Mouse (Mus musculus) T-cell, adult 2 months (primary cell): ENCODE measurements at regions not wholly inside any gene's neighbourhood (a gene's known extent, or its start where the extent isn't known, plus 50 kb on each side); places are given as distances from the start of the nearest gene placed in this dataset.

ENCODE experiments used
- DNase-seq: peaks from one replicate; pipeline ENCODE4 v3.0.0; 2022; ENCODE audit warnings: low spot score

DNA sequence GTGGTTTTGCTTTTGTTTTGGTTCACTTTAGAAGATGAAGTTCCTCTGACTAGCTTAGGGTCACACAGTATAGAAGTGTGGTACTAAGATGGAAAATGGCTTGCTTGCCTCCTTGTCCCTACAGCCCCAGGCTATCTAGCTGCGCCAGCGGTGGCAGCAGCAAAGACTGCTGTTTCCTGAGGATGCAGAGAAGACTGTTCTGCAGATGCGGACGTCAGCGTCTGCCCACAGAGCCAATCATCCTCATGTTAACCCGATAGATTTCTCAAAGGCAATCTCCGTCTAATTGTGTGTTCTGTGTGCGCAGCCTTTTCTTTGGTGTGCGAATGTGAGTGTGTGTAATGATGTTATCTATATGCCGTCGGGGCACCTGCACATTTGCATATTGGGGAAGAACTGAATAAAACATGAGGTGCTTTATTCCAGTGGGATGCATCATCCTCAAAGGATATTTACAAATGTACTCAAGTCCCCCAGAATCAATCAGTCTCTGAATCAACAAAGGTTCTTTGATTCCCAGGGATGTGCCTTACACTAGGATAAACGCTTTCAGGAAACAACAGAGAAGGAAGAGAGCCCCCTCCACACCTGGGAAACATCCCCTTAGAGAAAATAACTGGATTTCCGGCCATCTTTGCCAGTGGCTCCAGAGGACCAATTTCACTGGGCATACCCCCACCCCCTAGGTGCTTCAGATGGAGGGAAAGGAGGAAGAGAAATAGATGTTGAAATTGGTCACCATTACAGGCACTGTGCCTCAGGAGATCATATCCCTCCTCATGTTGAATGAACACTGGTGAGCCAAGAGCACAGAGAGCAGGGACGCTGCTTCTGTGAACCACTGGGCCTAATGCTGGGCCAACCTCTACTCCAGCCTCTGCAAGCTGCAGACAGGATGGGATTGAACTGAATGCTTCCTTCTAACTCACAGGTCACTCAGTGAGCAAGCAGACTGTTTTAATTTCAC, 409.7 kb upstream of the Plxna2 start:
- no peak for DNase-seq

DNA sequence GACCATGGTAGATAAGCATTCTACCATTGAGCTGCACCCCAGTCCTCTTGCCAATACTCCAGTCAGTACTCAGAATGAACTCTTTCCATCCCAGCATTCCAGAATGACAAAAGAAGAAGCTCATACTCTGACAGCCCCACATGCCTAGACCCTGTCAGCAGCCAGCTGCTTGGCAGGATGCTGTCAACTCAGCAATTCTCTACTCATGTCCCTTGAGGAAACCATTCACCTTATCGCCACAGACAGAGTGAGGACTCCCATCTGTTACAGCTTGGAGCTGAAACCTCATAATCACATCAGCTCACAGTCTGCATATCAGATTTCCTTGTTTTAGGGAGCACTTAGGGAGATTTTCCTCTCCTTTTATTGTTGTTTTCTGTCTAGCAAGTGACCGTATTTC, 420.5 kb upstream of the Plxna2 start:
- DNase-seq = no peak

DNA sequence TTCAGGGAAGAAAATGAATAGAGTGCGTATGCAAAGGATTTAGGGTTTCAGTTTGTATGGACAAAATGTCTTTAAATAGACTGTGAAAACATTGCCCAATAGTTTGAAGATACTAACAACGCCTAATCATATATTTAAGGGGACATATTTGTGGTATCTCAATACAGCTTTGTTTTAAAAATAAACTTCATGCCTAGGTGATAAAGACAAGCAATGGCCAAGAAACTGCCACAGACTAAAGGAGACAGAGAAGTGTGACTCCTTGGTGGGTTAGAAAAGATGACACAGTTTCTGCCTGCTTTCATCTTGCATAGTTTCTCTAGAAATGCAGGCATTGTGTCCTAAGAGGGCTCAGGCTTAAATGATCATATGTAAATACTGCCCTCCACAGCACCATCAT, 435.7 kb upstream of the Plxna2 start:
- no peak for DNase-seq

DNA sequence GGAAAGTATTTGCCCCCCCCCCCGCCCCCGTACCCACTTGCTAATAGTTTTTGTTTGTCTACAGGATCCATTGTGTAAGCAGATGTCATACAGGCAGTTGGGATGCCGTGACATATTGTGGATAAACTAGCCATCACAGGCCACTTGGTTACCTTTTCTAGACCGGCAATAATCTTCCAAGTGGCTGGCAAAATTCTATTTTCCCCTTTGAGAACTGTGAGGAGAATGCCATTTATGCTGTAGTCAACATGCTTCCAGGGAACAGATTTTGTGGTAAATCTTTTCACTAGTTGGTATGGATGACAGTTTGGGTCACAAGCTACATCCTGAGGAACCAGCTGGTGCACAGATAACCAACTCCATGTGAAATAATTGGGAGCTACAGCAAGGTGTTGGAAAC, 456.5 kb upstream of the Plxna2 start:
- no peak for DNase-seq

DNA sequence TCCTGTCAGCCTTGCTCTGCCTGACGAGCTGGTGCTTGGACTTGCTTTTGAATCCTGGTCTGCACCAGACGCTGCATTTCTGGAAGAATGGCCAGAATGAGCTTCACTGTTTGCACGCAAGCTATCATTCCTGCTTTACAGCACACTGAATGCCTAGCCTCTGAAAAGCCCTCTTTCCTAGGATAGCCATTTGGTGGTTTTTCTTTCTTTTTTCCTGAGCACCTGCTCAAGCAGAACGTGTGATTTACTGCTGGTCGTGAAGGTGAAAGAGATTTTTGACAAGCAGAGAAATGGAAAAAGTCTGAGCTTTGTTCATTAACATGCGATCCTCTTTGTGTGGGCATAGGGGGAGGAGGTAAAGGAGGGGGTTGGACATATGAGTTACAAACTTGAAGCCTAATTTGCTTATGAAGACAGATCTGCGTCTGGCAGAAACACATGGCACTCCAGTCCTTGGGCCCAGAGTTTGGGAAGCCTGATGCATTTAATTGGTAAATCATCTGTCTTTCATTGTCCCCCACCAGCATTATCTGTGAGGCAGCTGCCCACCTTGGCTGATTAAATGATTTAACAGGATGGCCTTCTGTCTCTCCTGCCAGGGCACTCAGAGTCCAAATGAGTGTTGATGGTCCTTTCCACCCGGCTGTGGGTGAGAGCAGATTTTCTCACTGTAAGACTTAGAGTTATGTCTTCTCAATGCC, 457.1 kb upstream of the Plxna2 start:
- no peak for DNase-seq

DNA sequence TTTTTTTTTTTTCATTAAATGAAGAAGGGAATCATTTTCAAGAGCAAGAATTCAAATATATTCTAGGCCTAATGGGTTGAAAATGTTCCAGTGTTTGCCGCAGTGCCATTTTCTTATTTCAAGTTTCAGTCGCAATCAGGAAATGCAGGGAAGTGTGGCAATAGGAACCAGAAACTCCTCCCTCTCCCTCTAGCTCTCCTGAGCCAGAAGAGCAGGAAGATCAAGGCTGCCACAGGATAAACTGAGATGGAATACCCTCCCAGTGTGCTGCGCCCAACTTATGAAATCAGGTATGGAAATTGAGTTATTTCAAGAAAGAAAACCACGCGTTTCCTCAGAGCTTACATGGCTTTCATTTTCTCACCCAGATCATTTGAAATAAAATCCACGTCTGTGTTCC, 460.8 kb upstream of the Plxna2 start:
- DNase-seq = no peak

DNA sequence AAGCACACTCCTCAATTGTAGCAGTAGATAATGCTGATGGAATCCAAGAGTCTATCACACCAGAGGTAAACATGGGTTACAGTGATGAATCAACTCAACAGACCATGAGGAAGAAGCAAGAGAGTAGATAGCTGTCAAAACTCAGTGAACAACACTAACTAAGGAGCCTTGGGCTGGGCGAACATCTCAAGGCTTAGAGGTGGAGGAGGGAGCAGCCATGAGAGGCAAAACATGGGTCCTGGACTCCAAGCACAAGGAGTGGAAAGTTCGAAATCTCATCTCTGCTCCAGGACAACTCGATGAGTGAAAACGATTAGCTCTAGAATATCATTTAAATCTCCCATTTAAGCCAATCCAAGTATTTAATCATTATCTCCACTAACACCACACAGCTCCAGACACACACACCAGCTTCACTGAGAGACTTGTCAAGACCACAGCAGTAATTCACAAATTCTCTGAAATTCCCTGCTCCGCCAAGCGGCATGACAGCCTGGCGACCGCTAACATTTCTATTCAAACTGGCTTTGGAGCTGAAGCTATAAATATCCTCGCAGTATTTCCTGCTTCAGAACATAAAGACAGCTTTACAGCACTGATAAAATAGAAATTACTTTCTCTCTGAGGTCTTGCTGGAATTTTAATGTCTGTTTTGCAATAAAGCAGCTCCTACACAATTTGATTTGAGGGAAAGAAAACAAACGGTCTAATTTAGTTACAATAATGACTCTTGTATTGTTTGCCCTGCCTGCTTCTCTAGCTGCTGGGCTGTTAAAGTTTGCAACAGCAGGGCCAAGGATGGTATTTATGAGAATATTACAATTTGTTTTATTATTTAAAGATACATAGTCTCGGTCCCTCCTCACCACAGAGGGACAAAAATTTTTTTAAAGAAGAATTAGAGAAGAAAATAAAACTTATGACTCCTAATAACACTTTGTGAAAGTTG, 469.3 kb upstream of the Plxna2 start:
- DNase-seq = no peak

DNA sequence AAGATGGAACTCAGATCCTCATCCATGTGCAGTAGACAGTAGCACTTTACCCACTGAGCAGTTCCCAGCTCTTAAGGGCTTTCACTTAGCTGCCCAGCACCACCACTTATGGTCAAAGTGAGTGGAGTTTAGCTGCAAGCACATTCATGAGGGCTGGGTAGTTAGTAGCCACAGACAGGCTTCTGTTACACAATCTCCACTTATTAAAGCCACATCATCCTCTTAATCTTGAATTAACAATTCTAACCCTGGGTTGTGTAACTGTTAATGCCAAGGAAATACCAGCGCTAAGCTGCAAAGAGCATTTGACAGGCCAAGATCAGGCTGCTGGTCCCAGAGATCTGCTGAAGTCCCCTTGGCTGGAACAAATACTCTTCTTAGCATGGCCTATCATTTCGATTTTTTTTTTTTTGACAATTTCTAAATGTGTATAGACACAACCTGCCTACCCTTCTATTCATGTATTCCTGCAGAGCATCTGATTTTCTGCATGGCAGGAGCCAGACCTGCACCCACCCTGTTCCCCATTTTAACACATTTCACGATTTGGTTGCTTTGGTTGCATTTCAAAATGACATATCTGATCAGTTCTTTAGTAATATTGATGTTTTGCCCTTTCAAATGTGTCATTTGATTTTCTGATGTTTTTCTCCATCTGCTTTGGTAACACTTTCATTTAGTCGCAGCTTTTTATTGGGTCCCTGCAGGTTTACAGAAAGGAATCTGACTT, 500.2 kb upstream of the Plxna2 start:
- DNase-seq = no peak

DNA sequence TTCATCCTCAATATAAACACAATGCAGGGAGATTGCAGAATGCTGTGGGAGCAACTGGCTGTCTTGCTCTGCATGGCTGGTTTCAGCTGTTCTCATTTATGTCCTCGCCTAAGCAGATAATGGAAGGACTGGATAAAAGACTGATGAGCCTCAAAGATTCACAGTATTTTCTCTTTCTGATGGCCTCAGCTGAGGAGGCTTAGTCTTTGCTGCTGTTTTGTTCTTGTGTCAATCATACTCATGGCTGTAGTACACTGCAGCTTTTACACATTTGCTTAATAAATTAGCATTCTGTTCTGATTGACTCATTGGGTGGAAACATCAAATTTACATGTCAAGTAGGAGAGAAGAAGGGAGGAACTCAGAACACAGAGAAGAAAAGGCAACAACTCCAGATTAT, 503.6 kb upstream of the Plxna2 start:
- no peak for DNase-seq

DNA sequence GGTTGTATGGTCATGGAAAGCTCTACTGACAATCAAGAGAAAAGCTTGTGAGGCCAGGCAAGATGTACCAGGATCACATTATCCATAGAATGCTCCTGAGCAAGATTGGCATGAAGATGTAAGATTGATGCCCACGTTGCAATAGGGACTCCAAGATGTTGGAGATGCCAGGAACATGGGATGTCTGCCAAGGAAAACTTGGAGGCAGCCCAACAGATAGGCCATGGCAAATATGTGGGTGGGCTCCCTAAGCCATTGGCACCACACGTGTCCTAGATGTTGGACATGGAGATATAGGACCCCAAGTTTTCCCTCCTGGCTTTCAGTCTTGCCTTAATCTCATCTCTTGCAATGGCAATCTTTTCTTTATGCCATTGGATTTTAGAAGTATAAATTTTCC, 506.1 kb upstream of the Plxna2 start:
- DNase-seq = no peak

DNA sequence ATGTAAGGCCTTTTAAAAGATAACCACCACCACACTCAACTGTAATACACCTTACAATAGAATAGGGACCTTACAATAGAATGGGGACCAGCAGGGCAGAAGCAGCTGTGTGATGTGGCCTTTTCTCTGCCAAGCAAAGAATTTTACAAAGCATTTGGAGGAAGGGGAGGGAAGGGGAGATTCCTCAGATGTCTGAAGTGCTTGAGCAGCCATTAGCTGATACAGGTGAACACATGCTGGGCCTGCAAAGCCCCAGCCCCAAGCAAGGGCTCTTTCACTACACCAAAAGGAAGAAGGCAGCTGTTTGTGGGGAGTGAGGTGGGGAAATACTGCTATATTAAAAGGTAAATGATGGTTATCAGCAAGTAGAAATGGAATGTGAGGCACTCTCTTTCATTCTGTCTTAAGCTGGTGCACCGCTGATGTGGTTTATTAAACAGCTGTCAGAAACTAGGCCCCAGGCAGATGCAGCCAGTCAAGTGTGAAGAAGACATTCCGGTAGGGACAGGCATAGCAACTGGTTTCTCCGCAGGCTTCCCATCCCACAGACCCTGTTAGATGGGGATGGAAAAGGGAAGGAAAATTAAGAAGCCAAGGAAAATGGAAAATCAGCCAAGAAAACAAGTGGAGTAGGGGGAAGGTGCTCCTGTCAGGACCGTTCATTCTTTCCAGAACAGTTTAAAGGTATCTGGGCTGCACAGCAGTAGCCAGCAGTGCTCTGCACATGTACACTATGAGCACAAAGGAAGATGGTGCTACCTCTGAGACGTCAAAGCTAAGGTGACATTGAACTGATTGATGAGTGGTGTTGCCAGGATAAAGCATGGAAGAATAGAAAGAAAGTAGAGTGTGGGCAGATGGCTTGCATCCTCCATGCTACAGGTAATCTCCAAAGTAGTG, 508.6 kb upstream of the Plxna2 start:
- no peak for DNase-seq

DNA sequence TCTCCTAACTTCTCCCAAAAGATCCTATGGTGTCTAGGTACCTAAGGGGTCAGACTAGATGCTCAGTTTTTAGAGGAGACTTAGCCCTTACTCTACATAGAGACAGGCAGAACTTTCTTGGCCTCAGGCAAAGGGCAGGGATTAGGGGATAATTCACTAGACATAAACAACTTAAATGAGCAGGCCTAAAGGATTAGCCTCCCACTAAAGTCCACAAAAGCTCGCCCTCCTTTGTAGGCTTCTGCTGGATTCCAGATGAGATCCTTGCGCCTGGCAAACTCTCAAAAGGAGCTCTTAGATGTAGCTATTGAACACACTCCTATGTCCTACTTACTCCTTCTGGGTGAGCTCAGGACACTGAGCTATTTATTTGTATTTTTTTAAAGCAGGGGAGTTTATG, 509.9 kb upstream of the Plxna2 start:
- DNase-seq = no peak

DNA sequence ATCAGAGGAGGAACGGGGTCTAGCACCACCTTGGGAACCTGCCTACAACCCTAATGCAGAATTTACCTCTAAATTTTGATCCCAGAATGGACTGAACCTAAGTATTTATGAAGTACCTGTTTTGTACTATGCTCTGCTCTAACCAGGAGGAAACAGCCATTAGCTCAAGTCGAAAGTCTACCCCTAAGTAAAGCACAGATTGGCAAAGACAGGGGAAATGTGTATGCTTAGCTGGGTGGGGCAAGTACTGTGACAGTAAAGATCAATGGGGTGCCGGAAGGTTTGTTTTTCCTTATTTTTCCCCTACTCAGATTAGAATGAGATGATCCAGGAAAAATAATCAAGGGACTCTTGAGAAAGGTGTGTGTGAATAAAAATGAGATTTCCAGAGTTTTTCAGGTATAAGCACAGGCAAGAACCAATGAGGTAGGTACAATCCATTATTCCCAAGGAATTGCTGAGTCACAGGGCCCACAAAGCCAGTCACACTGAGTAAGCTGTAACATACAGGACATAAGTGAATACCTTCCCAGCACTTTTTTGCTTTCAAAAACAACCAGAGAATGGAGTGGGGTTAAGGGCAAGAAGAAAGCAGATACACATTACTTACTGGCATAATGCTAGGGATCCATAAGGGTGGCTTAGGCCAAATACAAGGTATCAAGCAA, 510.6 kb upstream of the Plxna2 start:
- DNase-seq = no peak

DNA sequence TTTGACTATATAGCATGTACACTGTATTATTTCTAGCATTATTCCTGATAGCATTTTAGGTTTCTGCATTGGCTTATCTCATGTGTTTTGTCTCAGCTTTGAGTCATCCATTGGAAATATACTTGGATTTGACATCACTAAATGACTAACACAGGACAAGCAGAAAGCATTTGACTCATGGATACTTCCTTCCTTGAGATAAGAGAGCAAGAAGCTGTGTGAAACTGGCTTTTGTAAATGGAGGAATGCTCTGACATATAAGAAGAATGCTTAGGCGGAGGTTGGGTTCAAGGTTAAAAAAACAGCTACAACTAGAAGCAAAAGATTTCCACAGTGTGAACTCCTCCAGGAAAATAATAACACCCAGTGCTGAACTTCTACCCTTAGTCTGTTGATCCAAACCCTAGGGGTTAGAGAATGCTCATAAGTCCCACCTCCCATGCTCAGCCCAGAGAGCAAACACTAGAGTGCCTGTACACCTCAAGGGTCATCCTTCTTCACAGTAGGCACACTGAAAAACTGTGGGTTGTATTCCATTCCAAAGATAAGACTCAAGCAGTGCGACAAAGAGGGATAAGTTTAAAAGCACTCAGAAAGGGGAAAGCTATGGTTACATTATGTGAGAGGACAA, 528.0 kb upstream of the Plxna2 start:
- no peak for DNase-seq

DNA sequence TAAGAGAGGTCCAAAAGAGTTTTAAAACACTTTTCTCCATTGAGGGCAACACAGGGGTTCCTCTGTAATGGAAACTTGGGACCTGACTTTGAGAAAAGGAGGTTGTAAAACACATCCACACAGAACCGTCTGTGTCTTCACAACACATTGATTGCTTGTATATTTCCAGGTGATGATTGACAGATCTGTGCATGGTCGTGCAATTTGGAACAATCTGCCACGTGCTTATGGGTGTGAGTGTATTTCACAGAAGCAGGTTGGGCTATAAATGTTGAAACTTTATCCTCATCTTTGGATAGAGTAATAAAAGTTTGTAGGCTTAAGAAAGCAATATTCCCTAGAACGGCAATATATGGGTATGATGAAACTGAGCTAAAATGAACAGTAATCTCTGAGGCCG, 559.5 kb upstream of the Plxna2 start:
- no peak for DNase-seq

DNA sequence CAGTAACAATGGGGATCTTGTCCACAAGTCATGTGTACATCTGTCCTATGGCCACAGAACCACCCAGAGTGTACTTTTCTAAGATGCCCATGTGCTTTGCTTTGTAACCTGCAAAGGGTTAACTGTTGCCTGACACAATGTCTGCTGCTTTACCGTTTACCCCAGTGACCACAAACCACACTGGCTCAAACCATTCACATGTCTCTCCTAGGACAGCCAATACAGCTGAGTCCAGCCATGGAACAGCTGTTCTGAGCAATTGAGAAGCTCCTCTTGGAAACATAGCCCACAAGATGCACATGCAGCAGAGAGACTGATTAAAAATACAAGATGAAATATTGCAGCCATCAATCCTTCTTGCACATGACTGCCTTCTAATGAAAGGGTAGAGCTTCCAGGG, 561.5 kb upstream of the Plxna2 start:
- no peak for DNase-seq

DNA sequence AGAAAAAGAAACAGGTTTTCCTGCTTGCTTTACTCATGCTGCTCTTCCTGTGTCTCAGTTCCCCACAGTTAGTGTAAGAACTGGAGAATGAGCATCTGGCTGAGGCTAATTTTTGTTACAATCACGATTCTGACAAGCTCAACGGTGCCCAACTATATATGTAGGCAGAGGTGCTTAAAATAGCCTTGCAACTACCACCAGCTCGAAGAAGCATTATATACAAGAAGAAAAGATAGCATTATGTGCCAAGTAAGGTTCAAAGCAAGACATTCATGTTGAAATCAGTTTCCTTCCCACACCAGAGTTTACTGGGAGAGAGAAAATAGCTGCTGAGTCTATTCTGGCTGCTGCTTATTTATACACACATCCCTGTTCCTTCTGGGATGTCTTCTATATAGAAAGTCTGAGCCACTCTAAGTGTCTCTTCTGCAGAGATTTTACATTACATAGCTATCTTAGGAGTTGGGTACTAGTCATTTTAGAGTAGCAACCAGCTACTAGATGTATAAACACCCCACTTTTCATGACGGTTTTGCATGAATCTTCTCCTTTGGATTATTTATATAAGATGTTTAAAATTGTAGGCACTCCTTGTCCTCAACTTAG, 568.2 kb upstream of the Plxna2 start:
- no peak for DNase-seq

DNA sequence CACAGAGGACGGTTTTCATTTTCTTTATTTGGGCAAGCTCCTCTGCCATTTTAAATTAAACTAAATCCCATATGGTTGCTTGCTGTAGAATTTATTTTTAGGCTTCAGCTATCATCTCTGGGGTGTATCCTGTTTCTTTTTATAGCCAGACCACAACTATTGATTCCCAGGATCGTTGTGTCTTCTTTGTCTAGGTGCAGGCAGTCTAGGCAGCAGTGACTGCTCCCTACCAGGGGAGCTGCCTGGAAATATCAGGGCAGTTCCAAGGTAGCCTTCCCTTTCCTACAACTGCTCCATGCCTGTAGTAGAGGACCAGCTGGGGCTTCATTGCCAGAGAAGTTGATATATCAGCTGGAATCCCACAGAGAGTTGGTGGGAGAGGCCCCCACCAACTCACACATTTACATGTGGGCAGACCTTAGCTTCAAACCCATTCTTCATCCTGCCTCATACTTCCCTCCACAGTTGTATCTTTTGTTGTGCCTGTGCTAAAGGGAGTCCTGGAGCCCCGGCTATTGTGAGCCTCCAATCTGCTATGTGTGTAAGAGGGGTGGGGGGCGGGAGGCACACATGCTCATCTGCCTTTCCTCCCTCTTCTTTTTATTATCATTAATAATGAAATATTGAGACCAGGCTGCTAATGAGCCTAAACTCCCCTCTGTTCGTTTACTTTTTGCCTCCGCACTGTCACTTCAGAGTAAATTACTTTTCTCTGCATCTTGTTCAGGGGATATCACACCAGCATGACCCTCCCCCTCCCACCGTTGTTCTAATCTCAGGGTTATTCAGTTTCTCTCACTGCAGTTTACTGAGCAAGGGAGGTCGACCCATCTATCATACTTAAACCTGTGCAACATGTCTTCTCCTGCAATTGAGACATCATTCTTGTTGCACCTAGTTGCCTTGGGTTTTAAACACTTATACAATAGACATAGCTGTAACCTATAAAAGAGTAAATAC, 576.3 kb upstream of the Plxna2 start:
- no peak for DNase-seq
